24 mouse cellular contexts compared by ENCODE assay signal in the genomic region with DNA sequence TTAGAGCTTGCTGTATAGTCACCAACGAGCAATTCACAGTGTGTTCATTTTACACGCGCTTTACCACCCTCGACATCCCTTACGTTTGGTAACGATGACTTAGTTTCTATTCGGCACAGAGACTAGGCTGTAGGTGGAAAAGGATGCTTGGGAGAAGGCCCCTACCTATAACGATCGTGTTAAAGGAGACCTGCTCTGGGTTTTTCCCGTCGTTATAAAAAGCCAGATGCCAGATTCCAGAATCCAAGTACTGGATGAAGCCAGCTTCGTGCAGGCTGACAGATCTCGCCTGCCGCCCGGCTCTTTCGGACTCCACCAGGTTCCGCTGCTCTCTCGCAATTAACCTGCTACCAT.
DNase-seq lines count a peak whose midpoint lies in the region; ATAC-seq and TF ChIP-seq lines count a peak whose summit lies in the region.
"Had no signal": no experiment of that assay in that cellular context is flagged by ENCODE, and none has a peak within 500 bp of the region (broad histone marks: within the 10 kb centered on the region; RNA-seq: fewer than 3 reads in every experiment).

No protein-coding gene starts in this region.

- H3K4me1 ChIP-seq in hindbrain, embryonic 16.5 days (ENCODE audit: control insufficient read depth, insufficient read depth, low read depth, low read length) = peaks cover 4% of the 10 kb centered on the region
- peaks cover 15% of the 10 kb centered on the region for H3K4me1 ChIP-seq in midbrain, embryonic 14.5 days (ENCODE audit: control insufficient read depth, insufficient read depth, low read length)
- H3K4me1 ChIP-seq: embryonic facial prominence, embryonic 12.5 days; heart, embryonic 15.5 days; intestine, embryonic 15.5 days; liver, embryonic 12.5 days had no signal

- H3K9ac ChIP-seq in hindbrain, embryonic 16.5 days (ENCODE audit: low read depth, low read length) = no peak overlapping the region
- H3K9ac ChIP-seq in midbrain, embryonic 14.5 days (replicated peaks; ENCODE audit: low read length) = no peak overlapping the region
- H3K9ac ChIP-seq: embryonic facial prominence, embryonic 12.5 days; heart, embryonic 15.5 days; intestine, embryonic 15.5 days; limb, embryonic 13.5 days; liver, embryonic 12.5 days had no signal

- no peak for TF ChIP-seq POLR2A in brain, embryonic 14.5 days (IDR thresholded peaks at IDR 0.05; ENCODE audit: borderline replicate concordance, extremely low read depth, insufficient read depth, insufficient read length, poor library complexity, severe bottlenecking)

- no peak overlapping the region for H3K4me3 ChIP-seq in hindbrain, embryonic 16.5 days (ENCODE audit: low read length)
- H3K4me3 ChIP-seq in midbrain, embryonic 14.5 days (replicated peaks; ENCODE audit: low read depth, low read length) = no peak overlapping the region
- H3K4me3 ChIP-seq in layer of hippocampus, adult 2 months = no peak overlapping the region
- H3K4me3 ChIP-seq: embryonic facial prominence, embryonic 12.5 days; gastrocnemius, adult 2 months; heart, embryonic 15.5 days; intestine, embryonic 15.5 days; limb, embryonic 13.5 days; liver, embryonic 12.5 days had no signal

- ATAC-seq in frontal cortex, adult (ENCODE audit: low TSS enrichment) = peak; percentile 71
- ATAC-seq in hindbrain, embryonic 16.5 days = no peak
- ATAC-seq in midbrain, embryonic 14.5 days (ENCODE audit: low FRiP score, low TSS enrichment) = peak; percentile 17; the same call in 1 of the 2 replicates
- no peak for ATAC-seq in erythroid progenitor cell, adult 5-6 weeks (replicated peaks; ENCODE audit: low FRiP score, poor library complexity, severe bottlenecking)
- ATAC-seq: intestine, embryonic 15.5 days; liver, embryonic 12.5 days had no signal

- peak overlapping the region; percentile 55; the same call in 1 of the 2 replicates for H3K4me2 ChIP-seq in hindbrain, embryonic 16.5 days (ENCODE audit: low read length)
- H3K4me2 ChIP-seq in midbrain, embryonic 14.5 days (ENCODE audit: low read length) = peak overlapping the region; percentile 36
- H3K4me2 ChIP-seq: embryonic facial prominence, embryonic 12.5 days; heart, embryonic 15.5 days; intestine, embryonic 15.5 days; limb, embryonic 13.5 days; liver, embryonic 12.5 days had no signal

- WGBS in hindbrain, embryonic 16.5 days = 68% methylated on average over 18 of the region's 18 CpGs
- 57% methylated on average over 18 of the region's 18 CpGs for WGBS in midbrain, embryonic 14.5 days

- no peaks in the 10 kb centered on the region for H3K36me3 ChIP-seq in hindbrain, embryonic 16.5 days (ENCODE audit: control insufficient read depth, insufficient read depth, low read length)
- H3K36me3 ChIP-seq in midbrain, embryonic 14.5 days (ENCODE audit: control insufficient read depth, insufficient read depth, low read length) = no peaks in the 10 kb centered on the region
- H3K36me3 ChIP-seq: heart, embryonic 15.5 days; intestine, embryonic 15.5 days had no signal

- H3K27ac ChIP-seq in hindbrain, embryonic 16.5 days (ENCODE audit: low read depth, low read length) = no peak overlapping the region
- H3K27ac ChIP-seq in midbrain, embryonic 14.5 days (replicated peaks; ENCODE audit: low read depth, low read length) = no peak overlapping the region
- H3K27ac ChIP-seq in layer of hippocampus, adult 2 months = no peak overlapping the region
- H3K27ac ChIP-seq: embryonic facial prominence, embryonic 12.5 days; gastrocnemius, adult 2 months; heart, embryonic 15.5 days; intestine, embryonic 15.5 days; limb, embryonic 13.5 days; liver, embryonic 12.5 days had no signal

- DNase-seq in frontal cortex, postnatal 25 days (ENCODE audit: low spot score in 2 of 2) = no peak
- DNase-seq in brain, embryonic 14.5 days (ENCODE audit: low read depth) = peak; percentile 32
- DNase-seq in midbrain, embryonic 14.5 days = peak; percentile 39
- no peak for DNase-seq in right cerebral cortex, postnatal 14 days
- DNase-seq in layer of hippocampus, adult 2 months (ENCODE audit: low spot score in 2 of 2) = no peak
- DNase-seq: adrenal gland, adult 8-10 months; cerebellum, adult 2 months; cerebellum, postnatal 25 days; gastrocnemius, adult 2 months; heart, postnatal 4 days; kidney, adult 8-10 months; kidney, postnatal 25 days; layer of hippocampus, postnatal 36 days; lung, adult 2 months; lung, postnatal 14 days; right cerebral cortex, adult 18-20 months had no signal

- TF ChIP-seq CTCF in brain, embryonic 14.5 days (IDR thresholded peaks at IDR 0.05; ENCODE audit: borderline replicate concordance, extremely low read depth, insufficient read depth, insufficient read length) = no peak
- TF ChIP-seq CTCF in layer of hippocampus, adult 2 months (conservative IDR thresholded peaks at IDR 0.05) = no peak

- no peaks in the 10 kb centered on the region for H3K9me3 ChIP-seq in hindbrain, embryonic 16.5 days (ENCODE audit: control insufficient read depth, low read length)
- no peaks in the 10 kb centered on the region for H3K9me3 ChIP-seq in midbrain, embryonic 14.5 days (ENCODE audit: control insufficient read depth, low read length)
- H3K9me3 ChIP-seq: embryonic facial prominence, embryonic 12.5 days; heart, embryonic 15.5 days; intestine, embryonic 15.5 days; limb, embryonic 13.5 days; liver, embryonic 12.5 days had no signal

- no peaks in the 10 kb centered on the region for H3K27me3 ChIP-seq in hindbrain, embryonic 16.5 days (replicated peaks; ENCODE audit: control insufficient read depth, insufficient read depth, low read length)
- peaks cover 5% of the 10 kb centered on the region; the same call in 1 of the 2 replicates for H3K27me3 ChIP-seq in midbrain, embryonic 14.5 days (ENCODE audit: control insufficient read depth, insufficient read depth, low read length)
- H3K27me3 ChIP-seq: embryonic facial prominence, embryonic 12.5 days; heart, embryonic 15.5 days; intestine, embryonic 15.5 days; limb, embryonic 13.5 days; liver, embryonic 12.5 days had no signal

Comparison
In these comparisons a context has a peak if more than half of its experiments do, and no peak if none do; other contexts are left out.
1. ATAC-seq: peak in frontal cortex, adult (single experiment) and midbrain, embryonic 14.5 days (single experiment); none in hindbrain, embryonic 16.5 days (single experiment) and erythroid progenitor cell, adult 5-6 weeks (single experiment).
2. DNase-seq: peak in brain, embryonic 14.5 days (single experiment) and midbrain, embryonic 14.5 days (single experiment); none in frontal cortex, postnatal 25 days (0 of 2), right cerebral cortex, postnatal 14 days (single experiment) and layer of hippocampus, adult 2 months (0 of 2).